Mouse (Mus musculus) myocyte (in vitro differentiated cells): ENCODE measurements around the gene Clcn6. TPM values are rescaled to one million over a fixed set of nuclear protein-coding genes. Genes with fewer than 3 reads are reported as not detected.

Source experiments
- H3K27me3 ChIP-seq: one replicate; pipeline ENCODE4 v1.6.1; 2011; ENCODE audit not compliant: control insufficient read depth, insufficient read depth, insufficient read length
- H3K36me3 ChIP-seq: one replicate; pipeline ENCODE4 v1.6.1; 2011; ENCODE audit not compliant: control insufficient read depth, insufficient read depth
- H3K4me2 ChIP-seq: one replicate; pipeline ENCODE4 v1.6.1; 2011; ENCODE audit warnings: low read depth, control low read depth
- H3K4me3 ChIP-seq: one replicate; pipeline ENCODE4 v1.5.1; 2011; ENCODE audit warnings: mild to moderate bottlenecking, control low read depth, moderate library complexity
- H3K79me2 ChIP-seq: one replicate; pipeline ENCODE4 v1.6.1; 2011; ENCODE audit not compliant: control insufficient read depth, insufficient read depth
- H3ac ChIP-seq: one replicate; pipeline ENCODE4 v1.6.1; 2011; ENCODE audit not compliant: control insufficient read depth, insufficient read length
- CEBPB ChIP-seq: IDR thresholded peaks from 2 replicates; pipeline ENCODE4 v1.6.1; 2011; ENCODE audit warnings: mild to moderate bottlenecking, moderate library complexity; ENCODE audit not compliant: poor library complexity, insufficient read depth, severe bottlenecking
- E2F4 ChIP-seq: IDR thresholded peaks from one replicate; pipeline ENCODE4 v1.6.1; 2011; ENCODE audit warnings: mild to moderate bottlenecking, control low read depth, moderate library complexity; ENCODE audit not compliant: insufficient read depth
- MAX ChIP-seq: IDR thresholded peaks from one replicate; pipeline ENCODE4 v1.6.1; 2011; ENCODE audit warnings: low read depth, mild to moderate bottlenecking, control low read depth
- MYOD1 ChIP-seq, 3 experiments: IDR thresholded peaks; one replicate each; pipeline ENCODE4 v1.6.1; 2011; ENCODE audit warnings: control low read depth in 2 of 3, low read depth in 2 of 3, mild to moderate bottlenecking in 2 of 3, moderate library complexity in 1 of 3; ENCODE audit not compliant: insufficient read length in 2 of 3, control insufficient read depth in 1 of 3
- MYOG ChIP-seq, 3 experiments: IDR thresholded peaks; one replicate each; pipeline ENCODE4 v1.6.1; 2011; ENCODE audit warnings: control low read depth in 2 of 3, low read depth in 2 of 3, mild to moderate bottlenecking in 2 of 3; ENCODE audit not compliant: insufficient read length in 2 of 3, control insufficient read depth in 1 of 3, insufficient read depth in 1 of 3
- POLR2A ChIP-seq: IDR thresholded peaks from one replicate; pipeline ENCODE4 v1.6.1; 2011; ENCODE audit warnings: low read depth, mild to moderate bottlenecking, control low read depth, moderate library complexity; ENCODE audit not compliant: insufficient read length
- POLR2AphosphoS2 ChIP-seq: IDR thresholded peaks from one replicate; pipeline ENCODE4 v1.6.1; 2011; ENCODE audit warnings: low read depth, control low read depth; ENCODE audit not compliant: insufficient read length
- REST ChIP-seq: IDR thresholded peaks from one replicate; pipeline ENCODE4 v1.6.1; 2011; ENCODE audit warnings: mild to moderate bottlenecking, control low read depth, moderate library complexity; ENCODE audit not compliant: insufficient read depth, insufficient read length
- SRF ChIP-seq: IDR thresholded peaks from one replicate; pipeline ENCODE4 v1.6.1; 2011; ENCODE audit warnings: low read depth; ENCODE audit not compliant: control insufficient read depth, insufficient read length
- TCF12 ChIP-seq: IDR thresholded peaks from one replicate; pipeline ENCODE4 v1.6.1; 2011; ENCODE audit warnings: mild to moderate bottlenecking, control low read depth; ENCODE audit not compliant: poor library complexity, insufficient read depth, severe bottlenecking
- TCF3 ChIP-seq: IDR thresholded peaks from one replicate; pipeline ENCODE4 v1.6.1; 2011; ENCODE audit warnings: low read depth, control low read depth; ENCODE audit not compliant: insufficient read length
- USF1 ChIP-seq: IDR thresholded peaks from one replicate; pipeline ENCODE4 v1.6.1; 2011; ENCODE audit warnings: low read depth, mild to moderate bottlenecking, control low read depth, moderate library complexity
- polyA plus RNA-seq: library from polyadenylated mRNA; unstranded; fragments of >200 nt; fragmentation: generic; extraction: Trizol; gene quantifications from one replicate; pipeline ENCODE4 v1.2.1, GENCODE M21; 2012; ENCODE audit warnings: missing spikeins

The Clcn6 gene
- polyA plus RNA-seq, 1 experiment: 19.6 TPM

DNA sequence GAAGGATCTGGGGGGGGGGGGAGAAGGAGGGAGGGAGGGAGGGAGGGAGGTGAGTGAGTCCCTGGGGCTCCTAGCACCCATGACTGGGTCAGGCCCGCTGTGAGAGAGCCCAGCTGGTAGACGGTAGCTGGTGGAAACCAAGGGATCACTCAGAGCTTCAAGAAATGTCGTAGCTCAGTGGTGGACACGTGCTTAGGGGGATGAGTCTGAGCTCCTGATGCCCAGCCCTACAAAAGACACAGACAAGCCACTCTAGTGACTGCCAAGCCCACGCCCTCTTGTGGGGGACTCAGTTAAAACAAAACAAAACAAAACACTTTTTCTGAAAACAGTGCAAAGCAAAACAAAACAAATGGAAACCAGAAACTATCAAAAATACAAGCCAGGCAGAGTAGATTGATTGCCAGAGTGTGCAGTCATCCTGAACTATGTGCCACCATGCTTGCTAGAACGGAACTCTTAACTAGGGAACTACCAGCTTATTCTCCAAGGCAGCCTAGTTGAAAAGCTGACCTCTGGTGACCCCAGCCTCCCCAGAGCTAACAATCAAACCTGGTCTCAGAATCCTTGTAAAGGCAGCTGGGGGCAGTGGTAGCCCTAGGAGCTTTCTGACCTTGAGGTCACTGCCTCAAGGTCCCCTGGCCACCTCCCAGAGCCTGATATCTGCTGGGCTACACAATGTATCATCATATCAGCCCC is 27.2 kb upstream of the Clcn6 start:
- TF ChIP-seq SRF (no peak), USF1 (peak; percentile 37), MAX (no peak), POLR2A (no peak)

GRCm38 (mm10) chr4:148061086-148061480 is 22.5 kb upstream of the Clcn6 start:
- Histone ChIP-seq H3K4me3 (no peak overlapping the region), H3K27me3 (no peaks in the 10 kb centered on the region), H3ac (no peak overlapping the region), H3K36me3 (peaks cover 11% of the 10 kb centered on the region), H3K79me2 (no peaks in the 10 kb centered on the region), H3K4me2 (no peak overlapping the region)
- no peak for TF ChIP-seq E2F4
- TF ChIP-seq CEBPB: no peak
- no peak for TF ChIP-seq MYOG (IDR thresholded peaks at IDR 0.05; ENCODE audit: control insufficient read depth in 1 of 3, insufficient read depth in 1 of 3, insufficient read length in 2 of 3, low read depth in 2 of 3)
- TF ChIP-seq POLR2A: no peak
- no peak for TF ChIP-seq TCF12
- TF ChIP-seq SRF: no peak
- TF ChIP-seq MYOD1 (IDR thresholded peaks at IDR 0.05; ENCODE audit: control insufficient read depth in 1 of 3, insufficient read length in 2 of 3, low read depth in 2 of 3): no peak
- TF ChIP-seq TCF3: no peak
- TF ChIP-seq MAX: no peak
- TF ChIP-seq REST: no peak
- no peak for TF ChIP-seq USF1
- TF ChIP-seq POLR2AphosphoS2: no peak

More for the DNA sequence above, 27.2 kb upstream of the Clcn6 start:
- H3K4me3 ChIP-seq: no peak overlapping the region
- H3K27me3 ChIP-seq: no peaks in the 10 kb centered on the region
- H3K4me2 ChIP-seq: peak overlapping the region; percentile 72
- no peak overlapping the region for H3ac ChIP-seq
- no peaks in the 10 kb centered on the region for H3K36me3 ChIP-seq
- H3K79me2 ChIP-seq: no peaks in the 10 kb centered on the region

DNA sequence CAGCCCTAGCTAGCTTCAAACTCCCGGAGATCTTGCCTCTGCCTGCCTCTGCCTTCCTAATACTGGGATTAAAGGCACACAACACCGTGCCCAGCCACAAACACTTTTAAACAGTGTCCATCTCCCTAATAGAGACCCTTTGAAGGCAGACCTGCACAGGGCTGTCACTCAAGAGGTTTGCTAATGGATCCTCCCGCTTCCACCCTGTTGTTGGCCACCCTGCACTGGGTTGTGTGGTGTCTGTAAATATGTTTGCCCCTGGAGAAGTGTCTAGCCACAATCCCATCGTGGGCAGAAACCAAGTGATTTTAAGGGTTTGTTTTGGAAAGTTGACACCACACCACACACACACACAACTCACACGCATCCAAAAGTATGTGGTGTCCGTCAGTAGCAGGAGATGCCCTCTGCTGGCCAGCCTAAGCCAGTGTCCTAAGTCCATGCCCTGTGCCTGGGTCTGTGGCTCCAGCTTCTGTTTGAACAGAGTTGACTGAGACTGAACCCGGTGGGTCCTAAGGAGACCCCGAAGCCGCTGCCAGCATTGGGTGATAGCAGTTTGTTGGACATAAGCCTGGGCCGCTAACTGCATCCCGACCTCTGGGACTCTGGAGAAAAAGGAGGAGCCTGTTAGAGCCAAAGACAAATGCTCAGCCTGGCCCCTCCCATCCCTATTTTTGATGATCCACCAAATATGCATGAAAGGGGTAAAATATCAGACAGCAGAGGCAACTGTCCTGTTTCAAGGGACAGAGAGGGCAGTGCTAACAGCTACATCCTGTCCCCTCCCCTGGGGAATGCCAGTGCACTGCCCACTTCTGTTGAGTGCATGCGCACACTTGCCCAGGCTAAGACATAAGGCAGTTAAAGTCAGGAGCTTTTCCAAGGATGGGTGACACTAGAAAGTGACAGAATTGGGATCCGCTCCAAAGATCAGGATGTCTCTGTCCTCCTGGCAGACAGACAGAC is 21.8 kb upstream of the Clcn6 start:
- no peak overlapping the region for H3K4me3 ChIP-seq
- no peaks in the 10 kb centered on the region for H3K27me3 ChIP-seq
- peak; percentile 84 for TF ChIP-seq POLR2AphosphoS2
- TF ChIP-seq TCF12: no peak
- no peak for TF ChIP-seq E2F4
- H3K4me2 ChIP-seq: peak overlapping the region; percentile 18
- peaks cover 11% of the 10 kb centered on the region for H3K36me3 ChIP-seq
- no peak overlapping the region for H3ac ChIP-seq
- no peaks in the 10 kb centered on the region for H3K79me2 ChIP-seq

DNA sequence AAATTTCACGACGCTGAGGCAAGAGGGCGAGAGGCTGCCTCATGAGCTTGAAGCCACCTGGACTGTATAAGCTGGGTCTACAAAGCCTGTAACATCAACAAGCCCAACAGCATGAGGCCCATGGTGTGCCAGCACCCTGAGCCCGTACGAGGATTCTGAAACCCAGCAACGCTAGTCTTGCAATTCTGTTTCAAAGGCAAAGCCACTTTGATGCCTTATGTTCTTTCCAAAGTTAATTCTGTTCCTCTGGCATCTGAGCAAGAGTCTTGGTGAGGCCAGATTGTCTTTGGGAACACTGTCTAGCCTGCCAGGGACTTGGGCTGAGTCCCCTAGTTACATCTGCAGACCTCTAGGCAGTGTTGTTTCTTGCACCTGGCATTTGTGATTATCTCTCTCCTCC is 20.4 kb upstream of the Clcn6 start:
- Histone ChIP-seq H3K36me3 (peaks cover 14% of the 10 kb centered on the region), H3K4me2 (no peak overlapping the region), H3K4me3 (no peak overlapping the region), H3K79me2 (no peaks in the 10 kb centered on the region), H3ac (no peak overlapping the region), H3K27me3 (no peaks in the 10 kb centered on the region)
- TF ChIP-seq SRF: no peak
- TF ChIP-seq CEBPB: no peak
- no peak for TF ChIP-seq TCF3
- TF ChIP-seq POLR2A: no peak
- TF ChIP-seq TCF12: no peak
- TF ChIP-seq MAX: no peak
- TF ChIP-seq POLR2AphosphoS2: no peak
- TF ChIP-seq MYOD1 (IDR thresholded peaks at IDR 0.05; ENCODE audit: control insufficient read depth in 1 of 3, insufficient read length in 2 of 3, low read depth in 2 of 3): no peak
- TF ChIP-seq E2F4: no peak
- no peak for TF ChIP-seq MYOG (IDR thresholded peaks at IDR 0.05; ENCODE audit: control insufficient read depth in 1 of 3, insufficient read depth in 1 of 3, insufficient read length in 2 of 3, low read depth in 2 of 3)
- TF ChIP-seq USF1: no peak
- TF ChIP-seq REST: no peak

GRCm38 (mm10) chr4:148058218-148058819 is 19.7 kb upstream of the Clcn6 start:
- no peaks in the 10 kb centered on the region for H3K79me2 ChIP-seq
- TF ChIP-seq POLR2AphosphoS2 (peak; percentile 59), MYOG (IDR thresholded peaks at IDR 0.05; ENCODE audit: control insufficient read depth in 1 of 3, insufficient read depth in 1 of 3, insufficient read length in 2 of 3, low read depth in 2 of 3) (peak in 2 of 3 experiments; percentile 27 to 75), TCF12 (peak; percentile 19), MYOD1 (IDR thresholded peaks at IDR 0.05; ENCODE audit: control insufficient read depth in 1 of 3, insufficient read length in 2 of 3, low read depth in 2 of 3) (peak in 2 of 3 experiments; percentile 35 to 51), SRF (no peak), USF1 (no peak)
- H3K36me3 ChIP-seq: peaks cover 18% of the 10 kb centered on the region
- no peaks in the 10 kb centered on the region for H3K27me3 ChIP-seq
- H3K4me3 ChIP-seq: no peak overlapping the region
- H3K4me2 ChIP-seq: no peak overlapping the region
- H3ac ChIP-seq: no peak overlapping the region
